Mouse (Mus musculus) kidney, adult 2 months (tissue): ENCODE results near the gene Clk3. TPM values are rescaled to one million over a fixed set of nuclear protein-coding genes. Genes with fewer than 3 reads are reported as not detected.
"Not testable (repeated sequence)": the region's sequence is repeated elsewhere in the genome, so short reads cannot be mapped to it uniquely, and the experiment has no call there.

ENCODE experiments used
- DNase-seq: peaks from one replicate; pipeline ENCODE4 v3.0.0; 2021
- H3K27ac ChIP-seq: fragments of 200-500 bp; 2 replicates; pipeline ENCODE4 v1.5.1; 2012; ENCODE audit warnings: low read depth, low read length, control low read depth, inconsistent platforms; ENCODE audit not compliant: insufficient read depth
- H3K27me3 ChIP-seq: fragments of 200-500 bp; replicated peaks from 2 replicates; pipeline ENCODE4 v1.6.1; 2012; ENCODE audit warnings: mild to moderate bottlenecking, moderate library complexity, low read length, inconsistent platforms; ENCODE audit not compliant: control insufficient read depth, insufficient read depth
- H3K36me3 ChIP-seq: fragments of 200-500 bp; 2 replicates; pipeline ENCODE4 v1.6.1; 2012; ENCODE audit warnings: mild to moderate bottlenecking, moderate library complexity, low read length, inconsistent platforms; ENCODE audit not compliant: control insufficient read depth, insufficient read depth
- H3K4me1 ChIP-seq: fragments of 200-500 bp; 2 replicates; pipeline ENCODE4 v1.6.1; 2011; ENCODE audit warnings: low read length; ENCODE audit not compliant: control insufficient read depth, insufficient read depth
- H3K4me3 ChIP-seq: fragments of 200-500 bp; 2 replicates; pipeline ENCODE4 v1.5.1; 2011; ENCODE audit warnings: mild to moderate bottlenecking, low read depth, low read length, control low read depth; ENCODE audit not compliant: insufficient read depth
- CTCF ChIP-seq: fragments of 200-500 bp; conservative IDR thresholded peaks from 2 replicates; pipeline ENCODE4 v1.5.1; 2011; ENCODE audit warnings: low read depth, mild to moderate bottlenecking, control low read depth, low read length, moderate library complexity, mixed read lengths; ENCODE audit not compliant: insufficient read depth, insufficient read length
- POLR2A ChIP-seq: fragments of 200-500 bp; IDR thresholded peaks from one replicate; pipeline ENCODE4 v1.6.1; 2011; ENCODE audit warnings: low read depth, low read length, control low read depth
- WGBS: fragments of 180-500 bp; shearing (Covaris S2); methylation state at CpG from one replicate; pipeline ENCODE4 v1.1.7; 2018; 5-methylcytosine and 5-hydroxymethylcytosine counted together
- polyA plus RNA-seq: library from polyadenylated mRNA; depleted of rRNA; stranded (reverse); fragments of >200 nt; gene quantifications from 2 replicates; pipeline ENCODE4 v1.2.3, GENCODE M21; 2012

The Clk3 gene
- polyA plus RNA-seq, 1 experiment, result 71.1 TPM

- H3K4me3 ChIP-seq, result no peak overlapping the region
- H3K36me3 ChIP-seq, result peaks cover 4% of the 10 kb centered on the region
- peaks cover 13% of the 10 kb centered on the region; the same call in 1 of the 2 replicates for H3K4me1 ChIP-seq
- DNase-seq, result no peak
- WGBS, result 65% methylated on average over 5 of the region's 5 CpGs
- peak overlapping the region; percentile 32 for H3K27ac ChIP-seq
- TF ChIP-seq CTCF, result no peak
- no peak for TF ChIP-seq POLR2A
- no peaks in the 10 kb centered on the region for H3K27me3 ChIP-seq
Measured at GRCm38 (mm10) chr9:57723796-57724195, 41.9 kb downstream of the Clk3 start.

GRCm38 (mm10) chr9:57723315-57723715 lies 42.3 kb downstream of the Clk3 start:
- H3K27me3 ChIP-seq, result no peaks in the 10 kb centered on the region
- peak; percentile 89 for DNase-seq
- H3K4me1 ChIP-seq, result peaks cover 13% of the 10 kb centered on the region; the same call in 1 of the 2 replicates
- H3K36me3 ChIP-seq, result peaks cover 4% of the 10 kb centered on the region
- 9% methylated on average over 5 of the region's 5 CpGs for WGBS
- peak overlapping the region; percentile 32 for H3K27ac ChIP-seq
- no peak for TF ChIP-seq CTCF
- no peak for TF ChIP-seq POLR2A
- H3K4me3 ChIP-seq, result no peak overlapping the region

- Histone ChIP-seq H3K4me3 (no peak overlapping the region), H3K36me3 (peaks cover 4% of the 10 kb centered on the region; the same call in 1 of the 2 replicates), H3K4me1 (peaks cover 16% of the 10 kb centered on the region; the same call in 1 of the 2 replicates), H3K27me3 (no peaks in the 10 kb centered on the region), H3K27ac (peak overlapping the region; percentile 32)
- DNase-seq, result no peak
- no peak for TF ChIP-seq CTCF
- TF ChIP-seq POLR2A, result no peak
- 73% methylated on average over 1 of the region's 1 CpGs for WGBS
Measured at GRCm38 (mm10) chr9:57722371-57722770, 43.3 kb downstream of the Clk3 start.

- Histone ChIP-seq H3K4me3 (no peak overlapping the region), H3K27me3 (no peaks in the 10 kb centered on the region), H3K27ac (no peak overlapping the region), H3K36me3 (peaks cover 7% of the 10 kb centered on the region), H3K4me1 (peaks cover 16% of the 10 kb centered on the region; the same call in 1 of the 2 replicates)
- no peak for TF ChIP-seq CTCF
- 79% methylated on average over 3 of the region's 3 CpGs for WGBS
- DNase-seq, result peak; percentile 59
Measured at GRCm38 (mm10) chr9:57720736-57721135, 44.9 kb downstream of the Clk3 start.

GRCm38 (mm10) chr9:57718408-57718807 lies 47.3 kb downstream of the Clk3 start:
- no peak overlapping the region for H3K4me3 ChIP-seq
- no peaks in the 10 kb centered on the region for H3K27me3 ChIP-seq
- DNase-seq, result peak; percentile 39
- TF ChIP-seq CTCF, result no peak
- no peak for TF ChIP-seq POLR2A
- WGBS, result 76% methylated on average over 7 of the region's 7 CpGs
- no peak overlapping the region for H3K27ac ChIP-seq
- peaks cover 15% of the 10 kb centered on the region for H3K36me3 ChIP-seq
- H3K4me1 ChIP-seq, result peaks cover 14% of the 10 kb centered on the region; the same call in 1 of the 2 replicates

GRCm38 (mm10) chr9:57712194-57712593 lies 53.5 kb downstream of the Clk3 start:
- Histone ChIP-seq H3K4me3 (no peak overlapping the region), H3K27me3 (no peaks in the 10 kb centered on the region), H3K27ac (no peak overlapping the region), H3K36me3 (peaks cover 11% of the 10 kb centered on the region), H3K4me1 (peaks cover 6% of the 10 kb centered on the region; the same call in 1 of the 2 replicates)
- 83% methylated on average over 2 of the region's 2 CpGs for WGBS
- TF ChIP-seq POLR2A (no peak), CTCF (peak; percentile 35)
- no peak for DNase-seq

- WGBS, result 90% methylated on average over 5 of the region's 5 CpGs
Measured at GRCm38 (mm10) chr9:57710214-57710613, 55.4 kb downstream of the Clk3 start.

More at GRCm38 (mm10) chr9:57710214-57710613, 55.4 kb downstream of the Clk3 start:
- not testable (repeated sequence) for H3K4me3 ChIP-seq, H3K27me3 ChIP-seq, H3K27ac ChIP-seq, DNase-seq, H3K36me3 ChIP-seq, H3K4me1 ChIP-seq
